Mouse (Mus musculus) liver, embryonic 12.5 days (tissue): ENCODE measurements around the gene Fosb. TPM values are rescaled to one million over a fixed set of nuclear protein-coding genes. Genes with fewer than 3 reads are reported as not detected.

Experiments used
- ATAC-seq: fragments of 200-750 bp; cut with Nextera tagmentation; 2 replicates; pipeline ENCODE4 v1.8.0; 2017; ENCODE audit warnings: moderate number of reproducible peaks, mild to moderate bottlenecking, moderate library complexity
- H3K27ac ChIP-seq: fragments of 300-500 bp; sonication (generic); 2 replicates; pipeline ENCODE4 v1.5.1; 2016; ENCODE audit warnings: mild to moderate bottlenecking
- H3K27me3 ChIP-seq: fragments of 300-500 bp; sonication (generic); replicated peaks from 2 replicates; pipeline ENCODE4 v1.6.1; 2016; ENCODE audit warnings: mild to moderate bottlenecking, moderate library complexity
- H3K36me3 ChIP-seq: fragments of 300-500 bp; sonication (generic); 2 replicates; pipeline ENCODE4 v1.6.1; 2016; ENCODE audit warnings: mild to moderate bottlenecking, moderate library complexity
- H3K4me1 ChIP-seq: fragments of 300-500 bp; sonication (generic); 2 replicates; pipeline ENCODE4 v1.6.1; 2016
- H3K4me2 ChIP-seq: fragments of 300-500 bp; sonication (generic); 2 replicates; pipeline ENCODE4 v1.6.1; 2016; ENCODE audit warnings: mild to moderate bottlenecking, moderate library complexity
- H3K4me3 ChIP-seq: fragments of 300-500 bp; sonication (generic); 2 replicates; pipeline ENCODE4 v1.5.1; 2016; ENCODE audit warnings: mild to moderate bottlenecking, moderate library complexity
- H3K9ac ChIP-seq: fragments of 300-500 bp; sonication (generic); 2 replicates; pipeline ENCODE4 v1.6.1; 2016; ENCODE audit warnings: mild to moderate bottlenecking, moderate library complexity
- H3K9me3 ChIP-seq: fragments of 300-500 bp; sonication (generic); replicated peaks from 2 replicates; pipeline ENCODE4 v1.6.1; 2016; ENCODE audit warnings: mild to moderate bottlenecking, moderate library complexity
- WGBS: fragments of 180-500 bp; shearing (Covaris S2); methylation state at CpG from one replicate; pipeline ENCODE4 v1.1.7; 2016; ENCODE audit not compliant: insufficient replicate concordance; 5-methylcytosine and 5-hydroxymethylcytosine counted together
- polyA plus RNA-seq: library from polyadenylated mRNA; unstranded; fragments of >200 nt; fragmentation: Nextera tagmentation; extraction: Ambion mirVana; gene quantifications from 2 replicates; pipeline ENCODE4 v1.2.1, GENCODE M21; 2016

Gene Fosb
- polyA plus RNA-seq, 1 experiment from 2014 or later: 0.05 TPM

GRCm38 (mm10) chr7:19268993-19269681 lies 40.7 kb downstream of the Fosb start:
- no peak for ATAC-seq
- Histone ChIP-seq H3K4me3 (peak overlapping the region; percentile 93), H3K36me3 (peaks cover 34% of the 10 kb centered on the region), H3K27me3 (no peaks in the 10 kb centered on the region), H3K27ac (peak overlapping the region; percentile 97), H3K9me3 (no peaks in the 10 kb centered on the region), H3K4me2 (peak overlapping the region; percentile 99), H3K9ac (peak overlapping the region; percentile 92), H3K4me1 (peaks cover 84% of the 10 kb centered on the region)
- 31% methylated on average over 10 of the region's 10 CpGs for WGBS

- H3K27ac ChIP-seq: peak overlapping the region; percentile 97
- no peak for ATAC-seq
- no peaks in the 10 kb centered on the region for H3K27me3 ChIP-seq
- H3K9ac ChIP-seq: peak overlapping the region; percentile 64
- H3K4me1 ChIP-seq: peaks cover 74% of the 10 kb centered on the region
- WGBS: 42% methylated on average over 10 of the region's 10 CpGs
- H3K36me3 ChIP-seq: peaks cover 54% of the 10 kb centered on the region
- no peak overlapping the region for H3K4me3 ChIP-seq
- peak overlapping the region; percentile 73 for H3K4me2 ChIP-seq
- no peaks in the 10 kb centered on the region for H3K9me3 ChIP-seq
Observed at GRCm38 (mm10) chr7:19267051-19267450, 42.8 kb downstream of the Fosb start.

- ATAC-seq: 0 out of 2 replicates have a peak, but pooled peaks have one; percentile 0
Observed at GRCm38 (mm10) chr7:19265928-19266822, 43.7 kb downstream of the Fosb start.

GRCm38 (mm10) chr7:19265147-19265546 lies 44.7 kb downstream of the Fosb start:
- WGBS: 18% methylated on average over 7 of the region's 7 CpGs
- ATAC-seq: peak; percentile 85
- H3K9ac ChIP-seq: peak overlapping the region; percentile 64
- peaks cover 81% of the 10 kb centered on the region for H3K4me1 ChIP-seq
- peak overlapping the region; percentile 73 for H3K4me2 ChIP-seq
- H3K4me3 ChIP-seq: peak overlapping the region; percentile 36
- peak overlapping the region; percentile 97 for H3K27ac ChIP-seq
- no peaks in the 10 kb centered on the region for H3K9me3 ChIP-seq
- H3K36me3 ChIP-seq: peaks cover 73% of the 10 kb centered on the region
- no peaks in the 10 kb centered on the region for H3K27me3 ChIP-seq

More at GRCm38 (mm10) chr7:19265928-19266822, 43.7 kb downstream of the Fosb start:
- Histone ChIP-seq H3K27me3 (no peaks in the 10 kb centered on the region), H3K27ac (peak overlapping the region; percentile 97), H3K4me3 (peak overlapping the region; percentile 36), H3K4me1 (peaks cover 80% of the 10 kb centered on the region), H3K4me2 (peak overlapping the region; percentile 73), H3K36me3 (peaks cover 63% of the 10 kb centered on the region), H3K9ac (peak overlapping the region; percentile 64), H3K9me3 (no peaks in the 10 kb centered on the region)
- WGBS: 45% methylated on average over 10 of the region's 10 CpGs

- peak overlapping the region; percentile 63 for H3K4me2 ChIP-seq
- H3K36me3 ChIP-seq: peaks cover 88% of the 10 kb centered on the region
Observed at GRCm38 (mm10) chr7:19258336-19258735, 51.5 kb downstream of the Fosb start.

GRCm38 (mm10) chr7:19257390-19258022 lies 52.3 kb downstream of the Fosb start:
- Histone ChIP-seq H3K27me3 (no peaks in the 10 kb centered on the region), H3K4me2 (peak overlapping the region; percentile 63), H3K4me3 (peak overlapping the region; percentile 41), H3K9me3 (no peaks in the 10 kb centered on the region), H3K27ac (peak overlapping the region; percentile 82), H3K36me3 (peaks cover 79% of the 10 kb centered on the region), H3K9ac (peak overlapping the region; percentile 50), H3K4me1 (peaks cover 52% of the 10 kb centered on the region)
- peak; percentile 95 for ATAC-seq
- WGBS: 31% methylated on average over 11 of the region's 11 CpGs

More at GRCm38 (mm10) chr7:19258336-19258735, 51.5 kb downstream of the Fosb start:
- ATAC-seq: no peak
- H3K9ac ChIP-seq: 0 out of 2 replicates have a peak overlapping the region, but pooled peaks have one; percentile 50
- H3K4me3 ChIP-seq: peak overlapping the region; percentile 41
- WGBS: 64% methylated on average over 3 of the region's 3 CpGs
- H3K27me3 ChIP-seq: no peaks in the 10 kb centered on the region
- H3K27ac ChIP-seq: peak overlapping the region; percentile 82
- H3K4me1 ChIP-seq: peaks cover 49% of the 10 kb centered on the region
- no peaks in the 10 kb centered on the region for H3K9me3 ChIP-seq

- no peak for ATAC-seq
- H3K4me1 ChIP-seq: peaks cover 49% of the 10 kb centered on the region
- H3K27ac ChIP-seq: 0 out of 2 replicates have a peak overlapping the region, but pooled peaks have one; percentile 52
- H3K4me2 ChIP-seq: no peak overlapping the region; the same call in 1 of the 2 replicates
- H3K36me3 ChIP-seq: peaks cover 70% of the 10 kb centered on the region
- no peak overlapping the region for H3K4me3 ChIP-seq
- no peaks in the 10 kb centered on the region for H3K9me3 ChIP-seq
- 74% methylated on average over 7 of the region's 7 CpGs for WGBS
- no peaks in the 10 kb centered on the region for H3K27me3 ChIP-seq
- H3K9ac ChIP-seq: no peak overlapping the region
Observed at GRCm38 (mm10) chr7:19256567-19256966, 53.3 kb downstream of the Fosb start.

- Histone ChIP-seq H3K9me3 (no peaks in the 10 kb centered on the region), H3K27ac (no peak overlapping the region), H3K27me3 (no peaks in the 10 kb centered on the region), H3K9ac (no peak overlapping the region), H3K4me3 (no peak overlapping the region), H3K36me3 (peaks cover 58% of the 10 kb centered on the region), H3K4me2 (no peak overlapping the region), H3K4me1 (peaks cover 47% of the 10 kb centered on the region)
- WGBS: 86% methylated on average over 17 of the region's 17 CpGs
- ATAC-seq: no peak
Observed at GRCm38 (mm10) chr7:19255395-19255794, 54.5 kb downstream of the Fosb start.

GRCm38 (mm10) chr7:19253437-19253836 lies 56.4 kb downstream of the Fosb start:
- Histone ChIP-seq H3K9ac (no peak overlapping the region), H3K4me2 (no peak overlapping the region), H3K27ac (peak overlapping the region; percentile 57), H3K9me3 (no peaks in the 10 kb centered on the region), H3K4me3 (no peak overlapping the region), H3K27me3 (no peaks in the 10 kb centered on the region), H3K36me3 (peaks cover 39% of the 10 kb centered on the region), H3K4me1 (peaks cover 36% of the 10 kb centered on the region)
- no peak for ATAC-seq
- WGBS: 61% methylated on average over 5 of the region's 5 CpGs
